Mouse (Mus musculus) cerebral cortex, adult 2 months (tissue): Measurements from ENCODE around the gene Csrnp2.

Experiments used
- WGBS: fragments of 180-500 bp; shearing (Covaris S2); methylation state at CpG from one replicate; pipeline ENCODE4 v1.1.7; 2018; 5-methylcytosine and 5-hydroxymethylcytosine counted together

Csrnp2 gene

DNA sequence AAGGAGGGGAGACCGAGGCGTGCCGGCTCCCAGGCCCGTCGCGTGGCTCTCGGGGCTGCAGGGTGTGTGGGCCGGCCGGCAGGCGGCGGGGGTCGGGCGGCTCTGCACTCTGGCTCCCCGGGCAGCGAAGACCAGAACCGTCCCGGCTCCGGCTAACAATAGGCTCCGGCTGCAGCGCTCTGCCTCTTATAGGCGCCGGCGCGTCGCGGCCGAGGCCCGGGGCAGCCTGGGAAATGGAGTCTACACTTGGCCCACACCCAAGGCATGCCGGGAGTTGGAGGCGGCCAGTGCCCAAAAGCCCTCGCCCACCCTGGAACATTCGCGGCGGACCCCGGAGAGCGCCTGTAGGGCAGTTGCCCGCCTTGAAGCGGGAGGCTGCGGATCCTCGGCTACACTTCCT is at the start of gene Csrnp2:
Gene Csrnp2 (minus strand): TSS at position 387 of the 400 bp plus-strand sequence.
- under 1% methylated on average over 40 of the region's 40 CpGs for WGBS

DNA sequence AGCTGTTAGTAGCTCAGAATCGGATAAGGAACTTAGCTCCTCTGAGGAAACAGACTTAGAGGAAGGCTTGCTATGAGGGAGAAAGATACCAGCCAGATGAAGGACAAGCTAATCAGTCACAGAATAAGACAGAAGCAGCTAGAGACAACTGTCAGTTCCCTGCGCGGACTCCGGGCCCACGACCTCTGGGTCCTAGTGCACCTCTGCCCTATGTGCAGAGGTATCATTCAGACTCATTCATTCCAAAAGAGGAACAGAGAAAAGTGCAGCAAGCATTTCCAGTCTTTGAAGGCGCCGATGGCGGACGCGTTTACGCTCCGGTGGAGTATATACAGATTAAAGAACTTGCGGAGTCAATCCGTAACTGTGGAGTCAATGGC is 48.4 kb upstream of the Csrnp2 start:
- WGBS = 96% methylated on average over 14 of the region's 14 CpGs

DNA sequence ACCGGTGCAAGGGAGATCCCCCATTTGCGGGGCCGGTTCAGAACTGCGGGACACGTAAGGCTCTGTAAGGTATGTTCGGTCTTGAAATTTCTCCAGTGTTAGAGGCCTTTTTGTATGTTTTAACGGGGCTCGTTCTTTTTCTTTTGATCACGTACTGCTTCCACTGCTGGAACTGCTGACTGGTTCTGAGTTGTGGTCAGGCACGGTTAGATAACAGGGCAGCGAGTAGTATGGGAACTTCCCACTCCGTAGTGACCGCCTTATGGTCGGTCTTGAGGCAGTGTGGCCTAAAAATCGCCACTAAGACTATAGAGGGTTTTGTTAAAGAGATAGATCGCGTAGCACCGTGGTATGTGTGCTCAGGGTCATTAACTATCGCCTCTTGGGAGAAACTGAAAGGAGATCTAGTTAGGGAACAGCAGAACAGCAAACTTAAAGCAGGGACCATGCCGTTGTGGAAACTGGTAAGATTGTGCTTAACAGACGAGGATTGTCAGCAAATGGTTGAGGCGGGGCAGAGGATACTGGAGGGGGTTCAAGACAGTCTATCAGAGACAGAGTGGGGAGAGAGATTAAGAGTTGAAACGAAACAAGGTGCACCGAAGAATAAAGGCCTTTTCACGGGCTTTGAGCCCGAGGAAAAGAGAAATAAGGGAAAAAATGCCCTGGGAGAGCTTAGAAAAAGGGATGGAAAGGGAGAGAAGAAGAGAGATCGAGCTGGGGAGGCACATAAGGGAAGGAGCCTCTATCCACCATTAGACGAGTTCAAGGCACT is 47.8 kb upstream of the Csrnp2 start:
- 95% methylated on average over 27 of the region's 28 CpGs for WGBS

DNA sequence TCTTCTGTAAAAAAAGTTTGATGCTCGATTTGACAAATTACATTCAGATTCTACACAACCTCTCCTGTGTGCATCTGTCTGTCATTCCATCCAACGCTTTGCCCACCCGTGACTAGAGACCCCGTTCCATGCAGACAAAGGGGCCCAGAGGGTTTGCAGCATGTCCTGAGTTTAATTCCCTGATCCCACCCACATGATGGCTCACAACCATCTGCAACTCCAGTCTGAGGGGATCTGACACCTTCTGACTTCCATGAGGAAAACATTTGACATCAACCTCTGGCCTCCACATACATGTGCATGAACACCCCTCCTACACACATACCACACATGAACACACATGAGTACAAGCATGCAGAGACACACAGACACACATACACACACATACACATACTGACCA is 46.1 kb upstream of the Csrnp2 start:
- 90% methylated on average over 4 of the region's 4 CpGs for WGBS

DNA sequence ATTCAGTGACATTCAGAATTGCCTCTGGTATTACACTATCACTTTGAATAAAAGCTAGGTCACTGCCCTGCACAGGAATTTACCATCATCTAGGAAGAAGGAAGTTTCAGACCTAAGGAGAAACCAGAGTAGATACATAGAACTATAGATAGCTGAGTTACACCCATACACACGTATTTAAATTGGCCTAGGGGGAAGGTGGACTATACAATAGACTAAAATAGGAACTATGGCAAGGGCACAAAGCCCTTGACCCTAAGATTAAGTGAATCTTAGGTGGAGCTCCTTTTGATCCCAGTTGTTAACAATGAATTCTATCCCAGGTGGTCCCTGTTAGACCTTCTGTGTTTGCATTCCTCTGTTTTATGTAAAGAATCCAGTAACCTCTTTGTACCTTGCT is 45.7 kb upstream of the Csrnp2 start:
- WGBS = 75% methylated on average over 1 of the region's 1 CpGs

- 94% methylated on average over 9 of the region's 9 CpGs for WGBS
Measured at GRCm38 (mm10) chr15:100539411-100539810, 44.1 kb upstream of the Csrnp2 start.

DNA sequence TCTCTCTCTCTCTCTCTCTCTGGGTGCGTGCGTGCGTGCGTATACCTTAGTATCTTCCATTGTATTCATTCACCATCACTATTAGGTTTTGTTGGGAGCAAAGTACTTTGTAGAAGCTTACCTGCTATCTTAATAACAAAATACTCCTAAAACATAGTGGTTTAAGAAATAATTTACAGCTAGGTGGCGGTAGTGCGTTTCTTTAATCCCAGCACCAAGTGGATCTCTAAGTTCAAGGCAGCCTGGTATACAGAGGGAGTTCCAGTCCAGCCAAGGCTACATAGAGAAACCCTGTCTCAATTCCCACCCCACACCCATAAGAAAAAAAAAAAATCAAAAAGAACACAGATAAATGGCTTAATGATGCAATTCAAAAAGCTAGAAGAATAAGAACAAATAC is 42.6 kb upstream of the Csrnp2 start:
- 89% methylated on average over 6 of the region's 6 CpGs for WGBS

DNA sequence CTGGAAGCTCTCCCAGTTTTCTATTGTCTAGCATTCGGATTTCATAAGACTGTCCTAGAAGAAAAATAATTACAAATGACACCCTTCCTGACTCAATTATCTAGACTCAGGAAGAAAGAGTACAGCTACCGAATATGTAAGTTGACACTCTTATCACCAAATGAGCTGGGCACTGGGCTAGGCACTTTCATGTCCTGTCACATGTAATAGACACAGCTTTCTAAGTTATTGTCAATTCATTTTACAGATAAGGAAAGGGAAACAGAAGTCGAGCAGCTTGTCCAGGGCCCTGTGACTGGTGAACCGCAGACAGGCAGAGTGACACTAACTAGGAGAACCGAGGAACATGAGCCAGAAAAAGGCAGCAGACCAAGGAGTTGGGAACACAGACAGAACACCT is 32.6 kb upstream of the Csrnp2 start:
- 81% methylated on average over 5 of the region's 5 CpGs for WGBS

- WGBS = 96% methylated on average over 14 of the region's 14 CpGs
Measured at GRCm38 (mm10) chr15:100525405-100525804, 30.1 kb upstream of the Csrnp2 start.

DNA sequence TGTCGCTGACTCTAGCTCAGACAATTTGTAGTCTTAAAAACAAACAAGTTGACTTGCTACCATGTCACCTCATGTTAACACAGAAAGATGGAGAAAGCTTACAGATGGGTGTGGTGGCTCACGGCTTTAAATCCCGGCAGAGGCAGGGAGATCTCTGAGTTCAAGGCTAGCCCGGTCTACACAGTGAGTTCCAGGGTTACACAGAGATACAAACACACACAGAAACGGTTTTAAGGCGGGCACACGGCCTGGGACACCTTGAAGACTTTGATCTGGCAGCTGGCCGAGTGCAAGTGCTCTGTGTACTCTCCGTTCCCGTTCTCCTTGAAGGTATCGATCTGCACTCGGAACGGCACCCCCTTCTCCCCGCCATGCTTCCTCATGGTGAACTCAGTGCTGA is 25.0 kb upstream of the Csrnp2 start:
- WGBS = 94% methylated on average over 14 of the region's 14 CpGs

DNA sequence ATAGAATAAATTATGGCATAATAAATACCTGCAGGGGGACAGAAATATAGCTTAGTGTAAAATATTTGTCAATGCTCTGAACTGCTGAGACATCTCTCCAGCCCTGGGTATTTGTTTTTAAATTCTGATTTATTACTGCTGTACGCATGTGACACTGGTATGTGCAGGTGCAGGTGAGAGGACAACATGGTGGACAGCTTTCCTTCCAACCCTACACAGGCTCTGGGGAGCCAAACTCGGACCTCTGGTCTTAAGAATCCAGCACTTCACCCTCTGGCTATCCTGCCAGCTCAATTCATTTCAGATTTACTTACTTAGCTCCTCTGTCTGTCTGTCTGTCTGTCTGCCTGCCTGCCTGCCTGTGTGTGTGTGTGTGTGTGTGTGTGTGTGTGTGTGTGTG is 19.8 kb upstream of the Csrnp2 start:
- 89% methylated on average over 2 of the region's 2 CpGs for WGBS

DNA sequence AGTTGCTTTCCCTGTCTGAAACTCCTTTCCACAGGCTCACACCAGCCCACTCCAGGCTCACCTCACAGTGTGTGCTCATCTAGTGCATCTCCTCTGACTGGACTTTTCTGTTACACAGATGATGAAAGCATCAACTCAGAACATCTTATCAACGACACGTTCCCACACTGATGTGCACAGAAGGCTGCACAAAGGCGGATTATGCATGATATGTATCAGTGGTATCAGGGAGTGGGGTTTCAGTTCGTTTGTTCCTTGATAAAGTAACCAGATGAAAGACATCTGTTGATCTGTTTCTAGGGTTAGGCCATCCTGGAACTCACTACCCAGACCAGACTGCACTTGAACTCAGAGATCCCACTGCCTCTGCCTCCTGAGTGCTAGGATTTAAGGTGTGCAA is 18.1 kb upstream of the Csrnp2 start:
- WGBS = 87% methylated on average over 4 of the region's 4 CpGs

- WGBS = 80% methylated on average over 11 of the region's 11 CpGs
Measured at GRCm38 (mm10) chr15:100510072-100510471, 14.8 kb upstream of the Csrnp2 start.

- 63% methylated on average over 13 of the region's 13 CpGs for WGBS
Measured at GRCm38 (mm10) chr15:100508454-100509167, 13.3 kb upstream of the Csrnp2 start.

GRCm38 (mm10) chr15:100499506-100499905 is 4.2 kb upstream of the Csrnp2 start:
- WGBS = 90% methylated on average over 8 of the region's 8 CpGs

- under 1% methylated on average over 28 of the region's 29 CpGs for WGBS
Measured at GRCm38 (mm10) chr15:100494647-100495046, 641 bp downstream of the Csrnp2 start.

DNA sequence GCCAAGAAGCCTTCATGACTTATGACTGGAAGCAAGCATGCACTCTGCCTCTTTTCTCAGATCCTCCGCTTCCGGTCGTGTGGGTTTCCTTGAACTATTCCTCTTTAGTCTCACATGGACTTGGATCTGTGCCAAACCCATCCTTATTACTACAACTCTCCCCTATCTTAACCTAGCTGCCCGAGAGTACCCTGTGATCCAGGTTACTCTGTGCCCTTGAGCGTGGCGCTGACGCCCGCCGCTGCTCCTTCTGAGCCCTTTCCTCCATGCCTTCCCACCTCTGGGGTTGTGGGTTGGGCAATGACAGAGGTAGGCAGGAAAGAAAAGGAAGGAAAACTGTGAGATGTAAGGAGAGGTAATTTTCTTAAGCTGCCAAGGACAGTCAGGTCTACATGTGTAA is 3.3 kb downstream of the Csrnp2 start:
- WGBS = 66% methylated on average over 9 of the region's 9 CpGs

DNA sequence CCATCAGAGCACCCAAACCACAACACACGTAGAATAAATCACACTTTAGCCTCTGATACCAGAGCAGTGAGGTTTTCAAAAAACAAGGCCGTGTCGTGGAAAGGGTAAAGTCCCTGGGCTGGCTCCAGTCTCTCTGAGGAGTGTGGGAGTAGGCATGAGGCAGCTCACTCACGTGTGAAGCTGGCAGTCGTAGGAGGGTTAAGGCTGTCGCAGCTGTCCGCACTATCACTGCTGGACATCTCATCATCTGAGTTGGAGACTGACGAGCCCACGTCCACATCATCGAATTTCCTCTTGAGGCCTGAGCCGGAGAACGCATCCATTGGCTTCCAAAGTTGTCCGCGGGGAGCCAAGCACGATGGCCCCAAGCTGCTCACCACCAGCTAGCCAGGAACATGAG is 6.0 kb downstream of the Csrnp2 start:
- WGBS = 59% methylated on average over 15 of the region's 15 CpGs

GRCm38 (mm10) chr15:100488297-100488696 is 7.0 kb downstream of the Csrnp2 start:
- WGBS = 55% methylated on average over 1 of the region's 1 CpGs

- 67% methylated on average over 2 of the region's 2 CpGs for WGBS
Measured at GRCm38 (mm10) chr15:100487050-100487449, 8.2 kb downstream of the Csrnp2 start.

- 61% methylated on average over 7 of the region's 7 CpGs for WGBS
Measured at GRCm38 (mm10) chr15:100486450-100486849, 8.8 kb downstream of the Csrnp2 start.

DNA sequence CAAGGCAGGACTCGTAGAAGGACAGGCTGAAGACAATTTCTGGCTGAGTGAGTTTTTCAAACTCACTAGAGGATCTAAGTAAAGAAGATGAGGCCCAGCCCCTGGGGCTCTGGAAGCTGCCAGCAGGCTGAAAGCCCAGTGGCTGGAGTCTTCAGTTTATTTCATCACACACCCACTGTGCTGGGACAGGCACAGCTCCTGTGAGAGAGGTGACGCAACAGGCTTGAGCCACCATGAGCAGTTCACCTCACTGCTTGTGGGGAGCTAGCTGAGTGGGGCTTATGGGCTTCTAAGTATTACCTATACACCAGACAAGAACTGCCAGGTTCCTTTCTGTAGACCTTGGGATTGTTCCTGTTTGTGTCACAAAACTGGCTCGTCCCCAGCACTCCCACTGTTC is 9.7 kb downstream of the Csrnp2 start:
- 64% methylated on average over 3 of the region's 3 CpGs for WGBS

DNA sequence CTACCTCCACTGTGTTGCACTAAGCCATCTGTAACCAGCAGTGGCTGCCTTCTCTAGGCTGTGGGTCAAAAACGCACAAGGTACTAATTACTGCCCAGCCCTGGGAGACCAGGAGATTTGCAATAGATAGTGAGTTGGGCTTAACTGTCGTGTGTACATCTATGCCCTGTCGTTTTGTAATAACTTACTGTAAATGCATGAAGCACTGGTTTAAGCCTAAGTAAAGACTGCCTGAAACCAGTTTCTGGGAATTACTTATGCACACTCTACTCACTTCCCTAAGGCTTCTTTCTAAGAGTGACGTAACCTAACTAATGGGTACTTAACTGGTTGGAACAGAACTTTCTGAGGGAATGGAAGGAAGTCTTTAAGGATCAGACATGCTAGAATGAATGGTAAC is 16.4 kb downstream of the Csrnp2 start:
- WGBS = 70% methylated on average over 4 of the region's 4 CpGs
